Mouse (Mus musculus): ENCODE data around the gene Atp6v1g1. TPM values are rescaled to one million over a fixed set of nuclear protein-coding genes. Genes with fewer than 3 reads are reported as not detected.

The Atp6v1g1 gene
- total RNA-seq, 2 experiments from 2014 or later, result 212 to 239 TPM

DNA sequence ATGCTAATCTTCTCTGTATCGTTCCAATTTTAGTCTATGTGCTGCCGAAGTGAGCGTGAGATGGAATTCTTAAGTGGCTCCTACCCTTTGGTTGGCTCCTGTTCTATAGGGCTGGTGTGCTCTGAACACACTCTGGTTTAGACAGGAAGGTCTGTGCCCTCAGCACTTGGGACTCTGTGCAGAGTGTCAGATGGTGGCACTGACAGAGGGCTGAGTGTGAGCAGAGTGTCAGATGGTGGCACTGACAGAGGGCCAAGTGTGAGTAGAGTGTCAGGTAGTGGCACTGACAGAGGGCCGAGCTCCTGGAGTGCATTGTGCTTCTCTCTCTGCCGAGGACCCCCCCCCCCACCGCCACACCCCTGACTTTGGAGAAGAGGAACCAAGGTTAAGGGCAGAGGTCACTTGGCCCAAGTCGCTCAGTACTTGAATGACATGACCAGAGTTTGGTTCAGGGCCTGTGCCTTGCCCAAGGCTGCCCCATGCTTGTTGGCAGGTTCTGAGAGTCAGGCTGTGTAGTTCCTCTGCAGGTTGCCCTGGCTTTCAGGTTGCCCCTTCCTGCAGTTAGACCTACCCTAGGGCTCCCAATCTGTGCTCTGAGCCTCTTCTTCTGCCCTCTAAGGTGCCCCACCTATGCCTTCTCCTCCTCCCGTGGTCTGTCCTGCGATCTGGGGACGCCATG, 23.3 kb downstream of the Atp6v1g1 start:
- TF ChIP-seq CTCF (IDR thresholded peaks at IDR 0.05), result no peak
- intact Hi-C loops (cut with DNase I), result no loop called here
- no peak for DNase-seq
- Histone ChIP-seq H3K4me3 (no peak overlapping the region), H3K27ac (no peak overlapping the region)

DNA sequence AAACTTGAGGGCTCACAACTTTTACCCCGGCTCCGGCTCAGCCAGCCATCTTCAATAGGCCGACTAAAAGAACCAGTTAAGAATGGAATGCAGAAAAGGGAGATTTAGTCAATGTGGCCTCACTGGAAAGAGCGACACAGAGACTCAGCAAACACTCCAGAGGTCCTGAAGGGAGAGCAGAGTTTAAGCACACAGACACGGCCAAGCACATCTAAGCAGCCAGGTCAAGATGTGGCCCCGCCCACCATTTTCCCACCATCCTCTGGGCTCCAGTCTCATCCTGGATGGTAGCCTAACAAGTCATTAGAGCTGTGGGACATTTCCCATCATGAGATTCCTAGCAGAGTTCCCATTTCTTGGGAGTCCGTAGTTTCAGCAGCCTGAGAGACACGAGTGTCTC, 24.8 kb downstream of the Atp6v1g1 start:
- Histone ChIP-seq H3K4me3 (no peak overlapping the region), H3K27ac (no peak overlapping the region)
- no peak for DNase-seq
- TF ChIP-seq CTCF (IDR thresholded peaks at IDR 0.05), result no peak
- intact Hi-C loops (cut with DNase I), result no loop called here

DNA sequence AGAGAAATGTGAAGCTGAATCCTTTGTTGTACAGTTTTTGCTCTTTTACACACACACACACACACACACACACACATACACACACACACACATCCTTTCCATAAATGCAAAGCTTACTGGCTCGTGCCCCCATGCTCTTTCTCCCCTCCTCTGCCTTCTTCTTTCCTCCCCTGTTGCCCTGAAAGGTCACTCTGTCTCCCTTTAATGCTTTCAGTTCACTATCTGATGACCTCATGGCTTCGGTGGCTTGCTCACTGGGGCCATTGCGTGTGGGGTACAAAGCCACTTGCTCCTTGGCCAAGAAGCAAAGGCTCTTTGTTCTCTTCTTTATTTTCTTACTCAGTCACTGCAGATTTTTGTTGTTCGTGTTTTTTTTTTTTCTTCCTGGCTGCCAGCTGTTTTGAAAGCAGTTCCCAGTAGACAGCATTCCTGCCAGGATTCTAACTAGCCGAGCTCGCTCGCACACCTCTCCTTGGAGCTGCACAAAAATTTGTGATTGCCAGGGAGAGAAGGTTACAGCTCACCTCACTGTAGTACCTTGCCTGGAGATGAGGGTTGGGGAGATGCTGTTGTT, 25.7 kb downstream of the Atp6v1g1 start:
- H3K27ac ChIP-seq, result no peak overlapping the region
- no peak for DNase-seq
- no peak overlapping the region for H3K4me3 ChIP-seq
- no peak for TF ChIP-seq CTCF (IDR thresholded peaks at IDR 0.05)
- intact Hi-C loops (cut with DNase I), result no loop called here

DNA sequence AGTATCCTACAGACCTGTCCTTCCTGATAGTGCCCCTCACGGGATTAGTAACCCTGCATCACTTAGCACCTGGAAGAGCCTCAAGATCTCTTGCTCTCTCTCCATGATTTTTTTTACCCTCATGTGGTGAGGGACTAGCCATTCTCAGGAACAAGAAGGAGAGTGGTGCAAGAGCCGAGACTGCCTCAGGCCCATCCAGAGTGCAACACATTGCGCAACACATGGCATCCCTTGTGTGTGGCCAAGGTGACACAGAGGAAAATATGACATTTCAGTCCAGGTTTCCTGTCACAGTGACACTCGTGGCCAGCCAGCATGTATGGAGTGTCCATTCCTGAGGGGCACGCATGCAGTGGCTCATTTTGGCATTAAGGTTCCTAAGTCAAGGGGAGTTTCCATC, 28.0 kb downstream of the Atp6v1g1 start:
- intact Hi-C loops (cut with DNase I), result no loop called here
- no peak for TF ChIP-seq CTCF (IDR thresholded peaks at IDR 0.05)

DNA sequence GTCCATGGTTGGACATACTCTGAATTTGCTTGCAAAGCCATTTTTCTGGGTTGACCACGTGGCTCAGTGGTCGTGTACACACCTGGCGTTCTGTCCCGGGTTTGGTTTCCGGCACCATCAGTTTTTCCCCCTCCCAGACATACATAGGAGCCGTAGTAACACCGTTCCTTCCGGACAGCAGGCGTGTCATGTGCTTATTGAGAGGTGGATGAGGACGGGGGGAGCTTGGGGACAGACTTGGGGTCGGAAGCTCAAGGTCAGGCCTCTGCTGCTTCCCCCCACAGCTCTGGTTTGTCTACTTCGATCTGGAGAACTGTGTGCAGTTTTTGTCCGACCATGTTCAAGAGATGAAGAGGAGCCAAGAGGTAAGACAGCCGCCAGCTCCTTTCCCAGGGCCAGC, 35.1 kb downstream of the Atp6v1g1 start:
- Histone ChIP-seq H3K27ac (no peak overlapping the region), H3K4me3 (no peak overlapping the region)
- no peak for DNase-seq
- TF ChIP-seq CTCF (IDR thresholded peaks at IDR 0.05), result no peak
- intact Hi-C loops (cut with DNase I), result no loop called here

More for the DNA sequence above, 28.0 kb downstream of the Atp6v1g1 start:
- no peak for DNase-seq
- H3K4me3 ChIP-seq, result no peak overlapping the region
- H3K27ac ChIP-seq, result no peak overlapping the region

DNA sequence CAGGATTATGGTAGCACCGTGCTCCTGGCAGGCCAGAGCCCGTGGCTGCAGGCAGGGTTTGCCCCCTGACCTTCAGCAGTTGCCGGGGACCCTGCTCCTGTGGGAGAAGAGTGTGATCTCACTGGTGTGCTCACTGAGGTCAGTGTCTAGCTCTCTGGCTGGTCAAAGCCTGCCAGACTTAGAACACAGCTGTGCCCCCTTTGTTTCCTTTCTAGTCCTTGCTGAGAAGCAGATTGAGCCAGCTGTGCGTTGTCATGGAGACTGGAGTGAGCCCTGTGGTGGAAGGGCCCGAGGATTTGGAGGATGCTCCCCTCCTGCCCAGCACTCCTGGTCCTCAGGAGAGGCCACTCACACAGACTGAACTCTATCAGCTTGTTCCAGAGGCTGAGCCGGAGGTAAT, 35.5 kb downstream of the Atp6v1g1 start:
- no peak overlapping the region for H3K4me3 ChIP-seq
- intact Hi-C loops (cut with DNase I), result no loop called here
- no peak overlapping the region for H3K27ac ChIP-seq
- DNase-seq, result no peak
- TF ChIP-seq CTCF (IDR thresholded peaks at IDR 0.05), result no peak

DNA sequence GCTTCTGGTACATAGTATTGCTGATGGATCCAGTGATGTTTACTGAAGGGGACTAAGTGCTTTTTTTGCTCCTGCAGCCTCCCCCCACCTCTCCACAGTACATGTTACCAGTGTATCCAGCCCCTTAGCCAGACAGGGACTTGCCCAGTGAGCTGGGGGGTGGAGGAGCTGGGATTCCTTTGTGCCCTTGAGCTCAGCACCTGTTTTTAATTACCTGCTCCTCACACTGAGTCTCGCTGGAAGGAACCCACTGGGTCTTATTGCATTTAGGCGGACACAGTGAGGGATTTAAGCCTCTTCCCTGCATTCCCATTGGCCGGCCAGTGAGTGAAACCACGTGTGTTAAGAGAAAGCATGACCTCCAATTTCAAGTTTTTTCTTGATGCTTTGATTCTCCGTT, 38.0 kb downstream of the Atp6v1g1 start:
- no peak for TF ChIP-seq CTCF (IDR thresholded peaks at IDR 0.05)
- H3K27ac ChIP-seq, result no peak overlapping the region

DNA sequence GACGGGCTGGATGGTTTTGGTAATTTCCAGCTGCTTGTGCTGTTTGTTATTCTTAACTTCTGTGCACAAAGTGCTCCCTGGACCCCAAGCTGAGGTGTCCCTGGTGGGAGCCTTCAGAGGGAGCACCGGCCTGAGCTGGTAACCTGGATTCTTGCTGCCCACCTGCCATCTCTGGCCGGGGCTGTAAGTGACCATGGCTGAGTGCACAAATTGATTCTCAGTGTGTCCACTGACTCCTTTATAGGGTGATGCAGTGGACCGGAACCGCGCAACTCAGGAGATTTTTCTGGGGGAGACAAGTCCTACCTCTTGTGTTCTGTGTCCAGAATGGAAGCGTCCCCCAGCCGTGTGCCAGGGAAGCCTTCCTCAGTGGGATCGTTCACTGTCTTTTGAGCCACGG, 40.6 kb downstream of the Atp6v1g1 start:
- no peak for DNase-seq
- intact Hi-C loops (cut with DNase I), result loop anchor here (5.0 kb wide), 1 partner anchor 78 kb away; no protein-coding TSS in a partner anchor
- H3K27ac ChIP-seq, result no peak overlapping the region
- no peak for TF ChIP-seq CTCF (IDR thresholded peaks at IDR 0.05)
- H3K4me3 ChIP-seq, result no peak overlapping the region

More for the DNA sequence above, 38.0 kb downstream of the Atp6v1g1 start:
- DNase-seq, result no peak
- intact Hi-C loops (cut with DNase I), result no loop called here
- no peak overlapping the region for H3K4me3 ChIP-seq

DNA sequence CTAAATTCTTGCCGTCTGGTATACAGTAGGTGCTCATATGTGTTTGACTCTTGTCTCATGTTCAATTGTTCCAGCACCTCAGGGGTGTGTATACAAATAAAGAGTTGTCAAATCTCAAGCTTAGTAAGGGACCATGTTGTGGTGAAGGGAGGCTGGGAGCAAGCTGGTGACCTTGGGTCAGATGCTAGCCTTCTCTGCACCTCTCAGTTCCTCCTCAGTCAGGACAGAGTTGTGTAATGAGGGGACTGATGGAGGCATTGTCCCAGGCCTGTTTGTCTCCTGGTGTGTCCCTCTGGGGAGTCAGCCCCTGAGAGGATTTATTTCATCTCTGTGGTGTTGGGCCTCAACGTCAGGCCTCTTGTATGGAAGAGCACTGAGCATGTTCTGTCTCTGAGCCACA, 41.7 kb downstream of the Atp6v1g1 start:
- no peak for DNase-seq
- H3K4me3 ChIP-seq, result no peak overlapping the region
- intact Hi-C loops (cut with DNase I), result loop anchor here (5.0 kb wide), 1 partner anchor 79 kb away; no protein-coding TSS in a partner anchor
- no peak overlapping the region for H3K27ac ChIP-seq
- TF ChIP-seq CTCF (IDR thresholded peaks at IDR 0.05), result no peak

DNA sequence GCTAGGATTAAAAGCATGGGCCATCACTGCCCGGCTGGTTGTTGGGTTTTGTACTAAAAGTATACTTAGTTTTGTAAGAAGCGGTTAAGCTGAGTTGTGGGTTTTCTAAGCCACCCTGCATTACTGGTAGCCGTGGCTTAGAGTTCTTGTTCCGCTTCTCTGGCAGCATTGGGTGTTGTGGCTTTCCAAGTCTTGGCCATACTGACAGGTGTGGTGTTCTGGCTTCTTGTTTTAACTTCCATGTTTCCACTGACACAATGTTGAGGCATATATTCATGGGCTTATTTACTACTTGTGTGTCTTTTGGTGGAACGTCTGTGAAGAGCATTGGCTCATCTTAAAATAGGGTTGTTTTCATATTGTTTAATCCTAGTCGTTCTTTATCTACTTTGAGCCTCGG, 45.4 kb downstream of the Atp6v1g1 start:
- Histone ChIP-seq H3K4me3 (no peak overlapping the region), H3K27ac (no peak overlapping the region)
- no peak for TF ChIP-seq CTCF (IDR thresholded peaks at IDR 0.05)
- no peak for DNase-seq
- intact Hi-C loops (cut with DNase I), result loop anchor here (5.0 kb wide), 2 partner anchors 33 to 83 kb away; partner anchors contain the start of gene Tmem268

DNA sequence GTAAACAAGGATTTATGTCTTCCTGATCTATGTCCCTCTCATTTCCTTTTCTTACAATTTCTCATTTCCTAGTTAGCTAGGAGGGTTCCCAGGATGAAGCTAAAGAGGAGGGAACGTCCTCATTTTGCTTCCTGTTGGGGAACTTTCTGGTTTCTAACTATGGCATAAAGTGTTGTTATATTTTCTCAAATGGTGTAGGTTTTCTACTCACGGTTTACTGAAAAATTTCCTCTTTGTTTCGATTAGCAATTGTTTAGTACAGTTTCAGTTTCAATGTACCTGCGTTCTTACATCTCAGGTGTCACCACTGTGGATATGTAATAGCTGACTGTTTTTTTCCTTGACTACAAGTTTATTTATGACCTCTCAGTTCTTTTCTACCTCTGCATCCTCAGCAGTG, 46.0 kb downstream of the Atp6v1g1 start:
- Histone ChIP-seq H3K4me3 (no peak overlapping the region), H3K27ac (no peak overlapping the region)
- intact Hi-C loops (cut with DNase I), result loop anchor here (5.0 kb wide), 1 partner anchor 33 kb away; the partner anchor contains the start of gene Tmem268
- DNase-seq, result no peak
- no peak for TF ChIP-seq CTCF (IDR thresholded peaks at IDR 0.05)

DNA sequence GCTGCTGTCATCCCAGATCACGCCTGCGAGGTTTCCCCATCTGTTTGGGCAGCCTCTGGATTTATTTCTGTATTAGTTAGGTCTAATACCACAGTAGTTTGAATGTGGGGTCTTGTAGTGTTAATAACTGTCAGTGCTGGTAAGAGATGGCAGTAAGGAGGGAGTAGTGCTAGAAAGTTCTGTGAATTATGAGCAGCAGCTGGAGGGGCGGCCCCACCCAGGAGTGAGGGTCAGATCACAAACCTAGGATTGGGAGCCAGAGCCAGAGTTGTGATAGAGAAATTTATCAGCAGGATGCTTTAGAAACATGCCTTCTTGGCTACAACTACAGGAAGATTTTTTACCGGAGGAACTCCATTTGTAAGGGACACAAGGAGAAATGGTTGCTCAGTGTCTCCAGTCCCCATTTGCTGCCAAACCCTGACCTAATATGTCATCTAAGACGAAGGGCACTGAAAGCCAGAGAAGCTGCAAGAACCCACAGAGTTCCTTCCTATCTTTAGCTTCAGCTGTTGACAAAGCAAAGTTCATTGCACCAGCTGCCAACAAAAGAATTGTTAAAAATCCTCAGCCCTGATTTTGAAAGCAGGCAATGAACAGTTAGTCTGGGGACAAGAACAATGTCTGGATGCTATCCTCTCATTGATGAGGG, 50.0 kb downstream of the Atp6v1g1 start:
- no peak for TF ChIP-seq CTCF (IDR thresholded peaks at IDR 0.05)
- H3K27ac ChIP-seq, result peak overlapping the region; percentile 84

DNA sequence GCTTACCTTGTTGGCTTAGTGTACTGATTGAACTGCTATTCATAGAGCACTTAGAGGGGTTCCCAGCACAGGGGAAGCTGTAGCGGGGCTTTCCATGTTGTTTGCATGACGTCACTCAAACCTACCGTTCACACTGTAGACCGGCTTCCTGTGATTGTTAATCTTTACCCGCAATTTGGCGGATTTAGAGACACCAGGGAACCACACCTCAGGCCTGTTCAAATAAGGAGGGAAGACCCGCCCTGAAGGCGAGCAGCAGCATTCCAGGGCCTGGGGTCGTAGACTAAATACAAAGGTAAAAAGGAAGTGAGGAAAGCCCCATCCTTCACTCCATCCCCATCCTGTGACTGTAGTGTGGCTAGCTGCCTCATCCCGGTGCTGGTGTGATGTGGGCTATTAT, 50.7 kb downstream of the Atp6v1g1 start:
- TF ChIP-seq CTCF (IDR thresholded peaks at IDR 0.05), result no peak
- intact Hi-C loops (cut with DNase I), result no loop called here
- DNase-seq, result no peak
- H3K27ac ChIP-seq, result peak overlapping the region; percentile 84
- no peak overlapping the region for H3K4me3 ChIP-seq

More for the DNA sequence above, 50.0 kb downstream of the Atp6v1g1 start:
- peak overlapping the region; percentile 38 for H3K4me3 ChIP-seq
- intact Hi-C loops (cut with DNase I), result loop anchor here (5.0 kb wide), 1 partner anchor 37 kb away; the partner anchor contains the start of gene Tmem268
- peak; percentile 50 for DNase-seq
